Mouse (Mus musculus) kidney, embryonic 14.5 days (tissue): ENCODE measurements around the gene Obox6. TPM values are rescaled to one million over a fixed set of nuclear protein-coding genes. Genes with fewer than 3 reads are reported as not detected.

Experiments used
- polyA plus RNA-seq: library from polyadenylated mRNA; unstranded; fragments of >200 nt; fragmentation: Nextera tagmentation; extraction: Ambion mirVana; gene quantifications from 2 replicates; pipeline ENCODE4 v1.2.1, GENCODE M21; 2014

The Obox6 gene
- polyA plus RNA-seq, 1 experiment from 2014 or later = not detected

Other genes with a start within 250 kb of the Obox6 start
- gene Obox3, start 199.8 kb downstream of the Obox6 start, polyA plus RNA-seq = not detected in 2 replicates
- gene Obox5, start 89.5 kb downstream of the Obox6 start, polyA plus RNA-seq = not detected in 2 replicates
- not detected in 2 replicates for gene Crx, start 40.3 kb upstream of the Obox6 start, polyA plus RNA-seq
- not detected in 2 replicates for gene Crxos, start 42.9 kb upstream of the Obox6 start, polyA plus RNA-seq
- 811 and 907 TPM in 2 replicates for gene Selenow, start 82.7 kb upstream of the Obox6 start, polyA plus RNA-seq
- 203 and 216 TPM in 2 replicates for gene Nop53, start 106.4 kb upstream of the Obox6 start, polyA plus RNA-seq
- 17.7 and 22.3 TPM in 2 replicates for gene Ehd2, start 127.9 kb upstream of the Obox6 start, polyA plus RNA-seq
- 6.9 and 10.0 TPM in 2 replicates for gene Bicra, start 208.2 kb upstream of the Obox6 start, polyA plus RNA-seq
- 0.04 and 0.07 TPM in 2 replicates for gene Zfp541, start 222.1 kb upstream of the Obox6 start, polyA plus RNA-seq